In genomic region chr13:83609517-83609878, GRCm38 (mm10) we compare ENCODE assay signal across 14 mouse cellular contexts.
A peak's percentile ranks its signal among the peaks of the same experiment; 100 is the strongest.
DNase-seq lines count a peak whose midpoint lies in the region; ATAC-seq and TF ChIP-seq lines count a peak whose summit lies in the region.
"Had no signal": no experiment of that assay in that cellular context is flagged by ENCODE, and none has a peak within 500 bp of the region (broad histone marks: within the 10 kb centered on the region; RNA-seq: fewer than 3 reads in every experiment).

No protein-coding gene starts in this region.

- H3K27ac ChIP-seq in left cerebral cortex, adult 2 months: peak overlapping the region; percentile 68
- no peak overlapping the region for H3K27ac ChIP-seq in thymus, adult 2 months (ENCODE audit: control insufficient read depth, insufficient read depth, low read length)
- peak overlapping the region; percentile 56 for H3K27ac ChIP-seq in small intestine, adult 2 months (ENCODE audit: insufficient read depth, low read depth, low read length)
- H3K27ac ChIP-seq in forebrain, embryonic 16.5 days (ENCODE audit: low read length): no peak overlapping the region
- H3K27ac ChIP-seq: hindbrain, postnatal 0 days; kidney, embryonic 15.5 days; midbrain, embryonic 15.5 days had no signal

- no peaks in the 10 kb centered on the region for H3K27me3 ChIP-seq in thymus, adult 2 months (ENCODE audit: control insufficient read depth, insufficient read depth, low read length)
- no peaks in the 10 kb centered on the region for H3K27me3 ChIP-seq in small intestine, adult 2 months (ENCODE audit: control insufficient read depth, insufficient read depth, low read length)
- no peaks in the 10 kb centered on the region for H3K27me3 ChIP-seq in forebrain, embryonic 16.5 days (replicated peaks; ENCODE audit: control insufficient read depth, insufficient read depth, low read length)
- H3K27me3 ChIP-seq: kidney, embryonic 15.5 days; midbrain, embryonic 15.5 days had no signal

- no peaks in the 10 kb centered on the region for H3K4me1 ChIP-seq in thymus, adult 2 months (replicated peaks; ENCODE audit: control insufficient read depth, insufficient read depth, low read length)
- H3K4me1 ChIP-seq in small intestine, adult 2 months (ENCODE audit: control insufficient read depth, insufficient read depth, insufficient read length, low read length): 0 out of 2 replicates have a peak, but pooled peaks cover 1% of the 10 kb centered on the region
- H3K4me1 ChIP-seq in forebrain, embryonic 16.5 days (replicated peaks; ENCODE audit: control insufficient read depth, insufficient read depth, low read length): peaks cover 16% of the 10 kb centered on the region

- intact Hi-C loops in left cerebral cortex, adult 2 months (cut with DNase I): loop anchor here (2.0 kb wide), 1 partner anchor 39 kb away; no protein-coding TSS in a partner anchor
- intact Hi-C loops in left cerebral cortex, postnatal 10 days (cut with DNase I): no loop called here
- intact Hi-C loops in heart, postnatal 10 days (cut with DNase I): loop anchor here (5.0 kb wide), 1 partner anchor 38 kb away; no protein-coding TSS in a partner anchor

- no peak overlapping the region for H3K4me3 ChIP-seq in left cerebral cortex, adult 2 months
- no peak overlapping the region for H3K4me3 ChIP-seq in thymus, adult 2 months (ENCODE audit: control insufficient read depth, insufficient read depth, low read length)
- no peak overlapping the region for H3K4me3 ChIP-seq in small intestine, adult 2 months (ENCODE audit: low read depth, low read length)
- no peak overlapping the region for H3K4me3 ChIP-seq in forebrain, embryonic 16.5 days (replicated peaks; ENCODE audit: low read length)
- H3K4me3 ChIP-seq: kidney, embryonic 15.5 days; midbrain, embryonic 15.5 days had no signal

- H3K9ac ChIP-seq in forebrain, embryonic 16.5 days (replicated peaks; ENCODE audit: low read depth, low read length): no peak overlapping the region
- H3K9ac ChIP-seq: kidney, embryonic 15.5 days; midbrain, embryonic 15.5 days had no signal

- 18% methylated on average over 3 of the region's 3 CpGs for WGBS in thymus, adult 2 months
- WGBS in small intestine, adult 2 months: 63% methylated on average over 3 of the region's 3 CpGs
- WGBS in forebrain, embryonic 16.5 days: 61% methylated on average over 3 of the region's 3 CpGs

- no peak for TF ChIP-seq POLR2A in thymus, adult 2 months (IDR thresholded peaks at IDR 0.05; ENCODE audit: control insufficient read depth, extremely low read depth, insufficient read depth, low read length, poor library complexity)
- TF ChIP-seq POLR2A in small intestine, adult 2 months (IDR thresholded peaks at IDR 0.05; ENCODE audit: low read depth, low read length): no peak

- no peak overlapping the region for H3K4me2 ChIP-seq in forebrain, embryonic 16.5 days (ENCODE audit: low read length)
- H3K4me2 ChIP-seq: kidney, embryonic 15.5 days; midbrain, embryonic 15.5 days had no signal

- peak; percentile 56 for ATAC-seq in granulocyte monocyte progenitor cell, adult 5-6 weeks (replicated peaks; ENCODE audit: poor library complexity, severe bottlenecking)
- no peak for ATAC-seq in forebrain, embryonic 16.5 days
- ATAC-seq: hindbrain, postnatal 0 days; lung, postnatal 0 days; midbrain, embryonic 15.5 days had no signal

- DNase-seq in left cerebral cortex, adult 2 months (ENCODE audit: extremely low spot score in 1 of 2, low spot score in 2 of 2): no peak
- DNase-seq in left cerebral cortex, postnatal 10 days (ENCODE audit: extremely low spot score in 1 of 2, low spot score in 2 of 2): no peak
- DNase-seq in thymus, postnatal 25 days: peak; percentile 2
- no peak for DNase-seq in thymus, adult 2 months
- no peak for DNase-seq in heart, postnatal 10 days
- DNase-seq: cerebellum, adult 9-10 months; heart, postnatal 14 days had no signal

- H3K36me3 ChIP-seq in thymus, adult 2 months (ENCODE audit: control insufficient read depth, insufficient read depth, low read length): no peaks in the 10 kb centered on the region
- H3K36me3 ChIP-seq in small intestine, adult 2 months (ENCODE audit: control insufficient read depth, insufficient read depth, low read length): no peaks in the 10 kb centered on the region
- no peaks in the 10 kb centered on the region for H3K36me3 ChIP-seq in forebrain, embryonic 16.5 days (ENCODE audit: control insufficient read depth, insufficient read depth)
- H3K36me3 ChIP-seq: kidney, embryonic 15.5 days; midbrain, embryonic 15.5 days had no signal

- H3K9me3 ChIP-seq in forebrain, embryonic 16.5 days (ENCODE audit: control insufficient read depth, low read length): no peaks in the 10 kb centered on the region
- H3K9me3 ChIP-seq: kidney, embryonic 15.5 days; midbrain, embryonic 15.5 days had no signal

- no peak; the same call in 1 of the 2 replicates for TF ChIP-seq CTCF in left cerebral cortex, adult 2 months (IDR thresholded peaks at IDR 0.05)
- no peak for TF ChIP-seq CTCF in thymus, adult 2 months (IDR thresholded peaks at IDR 0.05; ENCODE audit: borderline replicate concordance, control insufficient read depth, extremely low read depth, insufficient read depth, low read length, poor library complexity)
- no peak for TF ChIP-seq CTCF in small intestine, adult 2 months (IDR thresholded peaks at IDR 0.05; ENCODE audit: extremely low read depth, insufficient read length, insufficient replicate concordance, low read depth, low read length)

Comparison
In these comparisons a context has a peak if more than half of its experiments do, and no peak if none do; other contexts are left out.
1. H3K27ac ChIP-seq: peak in left cerebral cortex, adult 2 months (single experiment) and small intestine, adult 2 months (single experiment); none in thymus, adult 2 months (single experiment) and forebrain, embryonic 16.5 days (single experiment).